Mouse (Mus musculus) kidney, postnatal 0 days (tissue): ENCODE data around the gene Gm10722. TPM values are rescaled to one million over a fixed set of nuclear protein-coding genes. Genes with fewer than 3 reads are reported as not detected.
"Not testable (repeated sequence)": the region's sequence is repeated elsewhere in the genome, so short reads cannot be mapped to it uniquely, and the experiment has no call there.

Source experiments
- ATAC-seq: fragments of 200-750 bp; cut with Nextera tagmentation; replicated peaks from 2 replicates; pipeline ENCODE4 v1.8.0; 2017; ENCODE audit warnings: low read depth, moderate number of reproducible peaks, moderate TSS enrichment, moderate library complexity; ENCODE audit not compliant: low FRiP score
- DNase-seq: peaks from one replicate; pipeline ENCODE4 v3.0.0-alpha.2; 2016; ENCODE audit warnings: low spot score
- H3K27ac ChIP-seq: fragments of 300-500 bp; sonication (generic); 2 replicates; pipeline ENCODE4 v1.5.1; 2014; ENCODE audit warnings: mild to moderate bottlenecking
- H3K27me3 ChIP-seq: fragments of 300-500 bp; sonication (generic); 2 replicates; pipeline ENCODE4 v1.6.1; 2014; ENCODE audit warnings: low read length, mixed read lengths; ENCODE audit not compliant: insufficient read depth
- H3K36me3 ChIP-seq: fragments of 300-500 bp; sonication (generic); 2 replicates; pipeline ENCODE4 v1.6.1; 2014; ENCODE audit warnings: low read length, mixed read lengths; ENCODE audit not compliant: insufficient read depth
- H3K4me1 ChIP-seq: fragments of 300-500 bp; sonication (generic); replicated peaks from 2 replicates; pipeline ENCODE4 v1.6.1; 2014; ENCODE audit warnings: antibody characterized with exemption, low read length, mixed read lengths; ENCODE audit not compliant: insufficient read depth
- H3K4me2 ChIP-seq: fragments of 300-500 bp; sonication (generic); 2 replicates; pipeline ENCODE4 v1.6.1; 2014; ENCODE audit warnings: mild to moderate bottlenecking, low read length, moderate library complexity, mixed read lengths
- H3K4me3 ChIP-seq: fragments of 300-500 bp; sonication (generic); replicated peaks from 2 replicates; pipeline ENCODE4 v1.5.1; 2014; ENCODE audit warnings: low read depth, low read length
- H3K9ac ChIP-seq: fragments of 300-500 bp; sonication (generic); 2 replicates; pipeline ENCODE4 v1.6.1; 2014; ENCODE audit warnings: low read depth, low read length
- H3K9me3 ChIP-seq: fragments of 300-500 bp; sonication (generic); replicated peaks from 2 replicates; pipeline ENCODE4 v1.6.1; 2016; ENCODE audit warnings: low read length, inconsistent platforms, mixed read lengths
- WGBS: fragments of 180-500 bp; shearing (Covaris S2); extraction: QIAGEN DNeasy Blood & Tissue Kit; methylation state at CpG from one replicate; pipeline ENCODE4 v1.1.7; 2014; 5-methylcytosine and 5-hydroxymethylcytosine counted together
- polyA plus RNA-seq: library from polyadenylated mRNA; unstranded; fragments of >200 nt; fragmentation: Nextera tagmentation; extraction: Ambion mirVana; gene quantifications from 2 replicates; pipeline ENCODE4 v1.2.1, GENCODE M21; 2015

Gm10722 gene
- polyA plus RNA-seq, 1 experiment from 2014 or later: not detected

GRCm38 (mm10) chr9:3023985-3024648, 23.4 kb downstream of the Gm10722 start:
- not testable (repeated sequence) for ATAC-seq, H3K4me1 ChIP-seq, H3K9ac ChIP-seq, H3K36me3 ChIP-seq, H3K4me3 ChIP-seq, H3K27me3 ChIP-seq, H3K9me3 ChIP-seq, DNase-seq, H3K27ac ChIP-seq, H3K4me2 ChIP-seq
- WGBS: 68% methylated on average over 15 of the region's 16 CpGs

GRCm38 (mm10) chr9:3024912-3025467, 24.3 kb downstream of the Gm10722 start, which contains the start of gene Gm10717:
Gm10717 (plus strand) TSS chr9:3025417.
- 73% methylated on average over 12 of the region's 12 CpGs for WGBS
- H3K9me3 ChIP-seq, H3K9ac ChIP-seq, H3K27me3 ChIP-seq, DNase-seq, H3K36me3 ChIP-seq, H3K4me2 ChIP-seq, H3K27ac ChIP-seq, H3K4me1 ChIP-seq, H3K4me3 ChIP-seq, ATAC-seq: not testable (repeated sequence)

DNA sequence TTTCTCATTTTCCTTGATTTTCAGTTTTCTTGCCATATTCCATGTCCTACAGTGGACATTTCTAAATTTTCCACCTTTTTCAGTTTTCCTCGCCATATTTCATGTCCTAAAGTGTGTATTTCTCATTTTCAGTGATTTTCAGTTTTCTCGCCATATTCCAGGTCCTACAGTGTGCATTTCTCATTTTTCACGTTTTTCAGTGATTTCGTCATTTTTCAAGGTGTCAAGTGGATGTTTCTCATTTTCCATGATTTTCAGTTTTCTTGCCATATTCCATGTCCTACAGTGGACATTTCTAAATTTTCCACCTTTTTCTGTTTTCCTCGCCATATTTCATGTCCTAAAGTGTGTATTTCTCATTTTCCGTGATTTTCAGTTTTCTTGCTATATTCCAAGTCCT, 24.9 kb downstream of the Gm10722 start:
- not testable (repeated sequence) for H3K9me3 ChIP-seq, H3K36me3 ChIP-seq, H3K4me3 ChIP-seq, H3K4me2 ChIP-seq, H3K27ac ChIP-seq, H3K9ac ChIP-seq, DNase-seq, H3K27me3 ChIP-seq, ATAC-seq, H3K4me1 ChIP-seq
- 59% methylated on average over 4 of the region's 6 CpGs for WGBS

DNA sequence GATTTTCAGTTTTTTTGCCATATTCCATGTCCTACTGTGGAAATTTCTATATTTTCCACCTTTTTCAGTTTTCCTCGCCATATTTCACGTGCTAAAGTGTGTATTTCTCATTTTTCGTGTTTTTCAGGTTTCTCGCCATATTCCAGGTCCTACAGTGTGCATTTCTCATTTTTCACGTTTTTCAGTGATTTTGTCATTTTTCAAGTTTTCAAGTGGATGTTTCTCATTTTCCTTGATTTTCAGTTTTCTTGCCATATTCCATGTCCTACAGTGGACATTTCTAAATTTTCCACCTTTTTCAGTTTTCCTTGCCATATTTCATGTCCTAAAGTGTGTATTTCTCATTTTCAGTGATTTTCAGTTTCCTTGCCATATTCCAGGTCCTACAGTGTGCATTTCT, 25.4 kb downstream of the Gm10722 start:
- not testable (repeated sequence) for H3K4me1 ChIP-seq, DNase-seq, H3K27me3 ChIP-seq, ATAC-seq, H3K4me3 ChIP-seq, H3K4me2 ChIP-seq, H3K27ac ChIP-seq, H3K9me3 ChIP-seq, H3K9ac ChIP-seq, H3K36me3 ChIP-seq
- 80% methylated on average over 5 of the region's 5 CpGs for WGBS

- not testable (repeated sequence) for H3K4me3 ChIP-seq, H3K27me3 ChIP-seq, H3K9ac ChIP-seq, ATAC-seq, H3K27ac ChIP-seq, H3K4me1 ChIP-seq, H3K4me2 ChIP-seq, H3K36me3 ChIP-seq, H3K9me3 ChIP-seq, DNase-seq
- 66% methylated on average over 9 of the region's 9 CpGs for WGBS
Measured at GRCm38 (mm10) chr9:3026741-3027140, 26.0 kb downstream of the Gm10722 start.

- not testable (repeated sequence) for H3K27ac ChIP-seq, H3K36me3 ChIP-seq, ATAC-seq, H3K4me2 ChIP-seq, H3K9ac ChIP-seq, H3K27me3 ChIP-seq, H3K4me1 ChIP-seq, H3K4me3 ChIP-seq, H3K9me3 ChIP-seq
- 71% methylated on average over 9 of the region's 9 CpGs for WGBS
- DNase-seq: peak; percentile 38
Measured at GRCm38 (mm10) chr9:3027200-3027599, 26.5 kb downstream of the Gm10722 start.

DNA sequence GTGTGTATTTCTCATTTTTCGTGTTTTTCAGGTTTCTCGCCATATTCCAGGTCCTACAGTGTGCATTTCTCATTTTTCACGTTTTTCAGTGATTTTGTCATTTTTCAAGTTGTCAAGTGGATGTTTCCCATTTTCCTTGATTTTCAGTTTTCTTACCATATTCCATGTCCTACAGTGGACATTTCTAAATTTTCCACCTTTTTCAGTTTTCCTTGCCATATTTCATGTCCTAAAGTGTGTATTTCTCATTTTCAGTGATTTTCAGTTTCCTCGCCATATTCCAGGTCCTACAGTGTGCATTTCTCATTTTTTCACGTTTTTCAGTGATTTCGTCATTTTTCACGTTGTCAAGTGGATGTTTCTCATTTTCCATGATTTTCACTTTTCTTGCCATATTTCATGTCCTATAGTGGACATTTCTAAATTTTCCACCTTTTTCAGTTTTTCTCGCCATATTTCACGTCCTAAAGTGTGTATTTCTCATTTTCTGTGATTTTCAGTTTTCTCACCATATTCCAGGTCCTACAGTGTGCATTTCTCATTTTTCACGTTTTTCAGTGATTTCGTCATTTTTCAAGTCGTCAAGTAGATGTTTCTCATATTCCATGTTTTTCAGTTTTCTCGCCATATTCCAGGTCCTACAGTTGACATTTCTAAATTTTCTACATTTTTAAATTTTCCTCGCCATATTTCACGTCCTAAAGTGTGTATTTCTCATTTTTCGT, 28.7 kb downstream of the Gm10722 start:
- not testable (repeated sequence) for H3K27me3 ChIP-seq, ATAC-seq, H3K4me1 ChIP-seq, H3K27ac ChIP-seq, H3K9me3 ChIP-seq, H3K9ac ChIP-seq, H3K36me3 ChIP-seq, DNase-seq, H3K4me3 ChIP-seq, H3K4me2 ChIP-seq
- 65% methylated on average over 12 of the region's 16 CpGs for WGBS

GRCm38 (mm10) chr9:3030677-3031318, 30.1 kb downstream of the Gm10722 start:
- DNase-seq: peak; percentile 89
- not testable (repeated sequence) for H3K4me1 ChIP-seq, H3K9ac ChIP-seq, ATAC-seq, H3K9me3 ChIP-seq, H3K4me3 ChIP-seq, H3K27ac ChIP-seq, H3K36me3 ChIP-seq, H3K4me2 ChIP-seq, H3K27me3 ChIP-seq
- WGBS: 63% methylated on average over 2 of the region's 10 CpGs

GRCm38 (mm10) chr9:3034299-3034698, 33.6 kb downstream of the Gm10722 start, which contains the start of gene Gm17535:
Gm17535 (plus strand) TSS chr9:3034599.
- not testable (repeated sequence) for DNase-seq, ATAC-seq

More at GRCm38 (mm10) chr9:3034299-3034698, 33.6 kb downstream of the Gm10722 start, which contains the start of gene Gm17535:
- H3K27ac ChIP-seq, H3K27me3 ChIP-seq, H3K4me1 ChIP-seq, H3K9ac ChIP-seq, H3K4me2 ChIP-seq, H3K9me3 ChIP-seq, H3K36me3 ChIP-seq, H3K4me3 ChIP-seq: not testable (repeated sequence)
- WGBS: no CpG with 5 or more reads among the region's 8 CpGs
